Mouse (Mus musculus) embryonic facial prominence, embryonic 10.5 days (tissue): ENCODE data around the gene Tnnt1. TPM values are rescaled to one million over a fixed set of nuclear protein-coding genes. Genes with fewer than 3 reads are reported as not detected.
A peak's percentile ranks its signal among the peaks of the same experiment; 100 is the strongest.

ENCODE experiments used
- DNase-seq: peaks from one replicate; pipeline ENCODE4 v3.0.0-alpha.2; 2017; ENCODE audit warnings: low spot score
- H3K27ac ChIP-seq: fragments of 300-500 bp; sonication (generic); replicated peaks from 2 replicates; pipeline ENCODE4 v1.5.1; 2016; ENCODE audit warnings: mild to moderate bottlenecking
- H3K27me3 ChIP-seq: fragments of 300-500 bp; sonication (generic); replicated peaks from 2 replicates; pipeline ENCODE4 v1.6.1; 2016; ENCODE audit warnings: low read depth, mild to moderate bottlenecking; ENCODE audit not compliant: poor library complexity, severe bottlenecking
- H3K36me3 ChIP-seq: fragments of 300-500 bp; sonication (generic); replicated peaks from 2 replicates; pipeline ENCODE4 v1.6.1; 2016; ENCODE audit warnings: mild to moderate bottlenecking, moderate library complexity
- H3K4me1 ChIP-seq: fragments of 300-500 bp; sonication (generic); 2 replicates; pipeline ENCODE4 v1.6.1; 2016
- H3K4me3 ChIP-seq: fragments of 300-500 bp; sonication (generic); 2 replicates; pipeline ENCODE4 v1.5.1; 2016; ENCODE audit warnings: mild to moderate bottlenecking, moderate library complexity
- H3K9me3 ChIP-seq: fragments of 300-500 bp; sonication (generic); 2 replicates; pipeline ENCODE4 v1.6.1; 2016; ENCODE audit warnings: mild to moderate bottlenecking
- WGBS: fragments of 180-500 bp; shearing (Covaris S2); methylation state at CpG from one replicate; pipeline ENCODE4 v1.1.7; 2016; 5-methylcytosine and 5-hydroxymethylcytosine counted together
- polyA plus RNA-seq: library from polyadenylated mRNA; unstranded; fragments of >200 nt; fragmentation: Nextera tagmentation; extraction: Ambion mirVana; gene quantifications from 2 replicates; pipeline ENCODE4 v1.2.1, GENCODE M21; 2016

Gene Tnnt1
- polyA plus RNA-seq, 1 experiment from 2014 or later: 10.4 TPM

- Histone ChIP-seq H3K27me3 (no peaks in the 10 kb centered on the region), H3K4me3 (peak overlapping the region; percentile 97), H3K9me3 (no peaks in the 10 kb centered on the region; the same call in 1 of the 2 replicates), H3K36me3 (peaks cover 6% of the 10 kb centered on the region), H3K4me1 (peaks cover 35% of the 10 kb centered on the region), H3K27ac (peak overlapping the region; percentile 93)
- WGBS: 12% methylated on average over 14 of the region's 14 CpGs
- DNase-seq: peak; percentile 36
Measured at GRCm38 (mm10) chr7:4502421-4503090, 13.6 kb downstream of the Tnnt1 start.

- no peaks in the 10 kb centered on the region; the same call in 1 of the 2 replicates for H3K9me3 ChIP-seq
- WGBS: under 1% methylated on average over 62 of the region's 62 CpGs
Measured at GRCm38 (mm10) chr7:4501558-4502397, 14.4 kb downstream of the Tnnt1 start, which contains the start of gene Ppp1r12c. Gene Ppp1r12c, minus strand, starts transcription at chr7:4501680.

GRCm38 (mm10) chr7:4500892-4501471 is 15.2 kb downstream of the Tnnt1 start:
- peak; percentile 55 for DNase-seq
- under 1% methylated on average over 49 of the region's 52 CpGs for WGBS

More at GRCm38 (mm10) chr7:4501558-4502397, 14.4 kb downstream of the Tnnt1 start, which contains the start of gene Ppp1r12c:
- Histone ChIP-seq H3K27ac (peak within 1 kb of the TSS; percentile 93), H3K27me3 (no peaks in the 10 kb centered on the region), H3K36me3 (peaks cover 14% of the 10 kb centered on the region), H3K4me3 (peak within 1 kb of the TSS; percentile 97), H3K4me1 (peaks cover 35% of the 10 kb centered on the region)
- DNase-seq: peak; percentile 95

GRCm38 (mm10) chr7:4499034-4499433 is 17.1 kb downstream of the Tnnt1 start:
- WGBS: 89% methylated on average over 4 of the region's 4 CpGs
- no peak for DNase-seq
- H3K36me3 ChIP-seq: peaks cover 41% of the 10 kb centered on the region
- no peaks in the 10 kb centered on the region for H3K27me3 ChIP-seq
- peaks cover 35% of the 10 kb centered on the region for H3K4me1 ChIP-seq
- no peak overlapping the region for H3K27ac ChIP-seq
- H3K4me3 ChIP-seq: peak overlapping the region; percentile 97
- no peaks in the 10 kb centered on the region; the same call in 1 of the 2 replicates for H3K9me3 ChIP-seq

More at GRCm38 (mm10) chr7:4500892-4501471, 15.2 kb downstream of the Tnnt1 start:
- Histone ChIP-seq H3K27ac (peak overlapping the region; percentile 93), H3K36me3 (peaks cover 22% of the 10 kb centered on the region), H3K27me3 (no peaks in the 10 kb centered on the region), H3K4me3 (peak overlapping the region; percentile 97), H3K4me1 (peaks cover 35% of the 10 kb centered on the region), H3K9me3 (no peaks in the 10 kb centered on the region; the same call in 1 of the 2 replicates)

GRCm38 (mm10) chr7:4498251-4498650 is 17.9 kb downstream of the Tnnt1 start:
- peaks cover 48% of the 10 kb centered on the region for H3K36me3 ChIP-seq
- H3K4me3 ChIP-seq: peak overlapping the region; percentile 97
- peak; percentile 61 for DNase-seq
- H3K27me3 ChIP-seq: no peaks in the 10 kb centered on the region
- no peak overlapping the region for H3K27ac ChIP-seq
- H3K4me1 ChIP-seq: peaks cover 35% of the 10 kb centered on the region
- 40% methylated on average over 9 of the region's 9 CpGs for WGBS
- no peaks in the 10 kb centered on the region; the same call in 1 of the 2 replicates for H3K9me3 ChIP-seq

GRCm38 (mm10) chr7:4497271-4497903 is 18.8 kb downstream of the Tnnt1 start:
- Histone ChIP-seq H3K27me3 (no peaks in the 10 kb centered on the region), H3K27ac (no peak overlapping the region), H3K4me1 (peaks cover 35% of the 10 kb centered on the region), H3K36me3 (peaks cover 57% of the 10 kb centered on the region), H3K9me3 (no peaks in the 10 kb centered on the region; the same call in 1 of the 2 replicates), H3K4me3 (no peak overlapping the region)
- no peak for DNase-seq
- 94% methylated on average over 9 of the region's 9 CpGs for WGBS

- peaks cover 66% of the 10 kb centered on the region for H3K36me3 ChIP-seq
- no peaks in the 10 kb centered on the region; the same call in 1 of the 2 replicates for H3K9me3 ChIP-seq
- whole genome bisulfite sequencing: 92% methylated on average over 3 of the region's 3 CpGs
- no peak overlapping the region for H3K4me3 ChIP-seq
- no peaks in the 10 kb centered on the region for H3K27me3 ChIP-seq
- H3K4me1 ChIP-seq: peaks cover 33% of the 10 kb centered on the region
- no peak for DNase-seq
- no peak overlapping the region for H3K27ac ChIP-seq
Measured at GRCm38 (mm10) chr7:4496468-4496867, 19.7 kb downstream of the Tnnt1 start.

GRCm38 (mm10) chr7:4493991-4494390 is 22.2 kb downstream of the Tnnt1 start:
- no peak overlapping the region for H3K4me3 ChIP-seq
- peaks cover 12% of the 10 kb centered on the region for H3K4me1 ChIP-seq
- 83% methylated on average over 1 of the region's 1 CpGs for WGBS
- peaks cover 90% of the 10 kb centered on the region for H3K36me3 ChIP-seq
- DNase-seq: no peak
- no peak overlapping the region for H3K27ac ChIP-seq
- H3K9me3 ChIP-seq: no peaks in the 10 kb centered on the region
- no peaks in the 10 kb centered on the region for H3K27me3 ChIP-seq

GRCm38 (mm10) chr7:4492284-4493224 is 23.6 kb downstream of the Tnnt1 start:
- H3K9me3 ChIP-seq: no peaks in the 10 kb centered on the region
- no peak overlapping the region for H3K4me3 ChIP-seq
- peaks cover 99% of the 10 kb centered on the region for H3K36me3 ChIP-seq
- H3K4me1 ChIP-seq: no peaks in the 10 kb centered on the region
- no peak overlapping the region for H3K27ac ChIP-seq
- DNase-seq: no peak
- WGBS: 93% methylated on average over 13 of the region's 13 CpGs
- no peaks in the 10 kb centered on the region for H3K27me3 ChIP-seq

- peaks cover 99% of the 10 kb centered on the region for H3K36me3 ChIP-seq
- no peaks in the 10 kb centered on the region for H3K4me1 ChIP-seq
- no peak for DNase-seq
- no peaks in the 10 kb centered on the region for H3K9me3 ChIP-seq
- no peak overlapping the region for H3K27ac ChIP-seq
- WGBS: 88% methylated on average over 6 of the region's 6 CpGs
- no peak overlapping the region for H3K4me3 ChIP-seq
- H3K27me3 ChIP-seq: no peaks in the 10 kb centered on the region
Measured at GRCm38 (mm10) chr7:4491308-4491707, 24.9 kb downstream of the Tnnt1 start.

- Histone ChIP-seq H3K36me3 (peaks cover 67% of the 10 kb centered on the region), H3K27ac (no peak overlapping the region), H3K9me3 (no peaks in the 10 kb centered on the region), H3K4me3 (no peak overlapping the region), H3K27me3 (peaks cover 3% of the 10 kb centered on the region; the same call in 1 of the 2 replicates), H3K4me1 (peaks cover 22% of the 10 kb centered on the region)
- WGBS: 91% methylated on average over 12 of the region's 12 CpGs
- DNase-seq: no peak
Measured at GRCm38 (mm10) chr7:4482281-4482680, 33.9 kb downstream of the Tnnt1 start.
